Mouse (Mus musculus): ENCODE measurements around the gene Slc4a4.

DNA sequence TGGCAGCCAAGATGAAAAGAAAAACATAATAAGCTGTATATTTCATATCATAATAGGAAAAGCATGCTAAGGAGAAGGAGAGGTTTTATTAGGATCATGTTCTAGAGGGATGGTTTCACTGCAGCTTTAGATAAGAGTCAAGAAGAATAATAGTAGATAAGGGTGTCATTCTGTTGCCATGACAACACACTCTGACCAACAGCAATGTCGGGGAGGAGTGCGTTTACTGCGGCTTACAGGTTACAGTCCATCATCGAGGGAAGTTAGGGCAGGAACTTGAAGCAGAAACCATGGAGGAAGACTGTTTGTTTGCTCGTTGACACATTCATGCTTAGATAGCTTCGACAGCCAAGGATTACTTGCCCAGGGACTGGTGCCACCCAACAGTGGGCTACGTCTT, 85.7 kb downstream of the Slc4a4 start:
- no peak for TF ChIP-seq CTCF (IDR thresholded peaks at IDR 0.05; ENCODE audit: insufficient read depth, low read depth, low read length)
- no peak for TF ChIP-seq POLR2A (IDR thresholded peaks at IDR 0.05; ENCODE audit: insufficient read depth, low read depth, low read length)

All from olfactory bulb, adult 2 months (tissue).